Mouse (Mus musculus) C2C12 (cell line): ENCODE data around the gene Ppm1h. TPM values are rescaled to one million over a fixed set of nuclear protein-coding genes. Genes with fewer than 3 reads are reported as not detected.
"Not testable (repeated sequence)": the region's sequence is repeated elsewhere in the genome, so short reads cannot be mapped to it uniquely, and the experiment has no call there.

Experiments used
- H3K27me3 ChIP-seq: one replicate; pipeline ENCODE4 v1.6.1; 2011; ENCODE audit not compliant: control insufficient read depth, insufficient read depth, insufficient read length
- H3K36me3 ChIP-seq: one replicate; pipeline ENCODE4 v1.6.1; 2011; ENCODE audit not compliant: control insufficient read depth, insufficient read depth
- H3K4me3 ChIP-seq: one replicate; pipeline ENCODE4 v1.5.1; 2011; ENCODE audit warnings: mild to moderate bottlenecking, control low read depth; ENCODE audit not compliant: poor library complexity, insufficient read depth, severe bottlenecking
- H3K79me2 ChIP-seq: one replicate; pipeline ENCODE4 v1.6.1; 2011; ENCODE audit not compliant: control insufficient read depth, insufficient read depth
- H3K79me3 ChIP-seq: one replicate; pipeline ENCODE4 v1.6.1; 2011; ENCODE audit warnings: low read depth, control low read depth
- H3ac ChIP-seq: one replicate; pipeline ENCODE3; 2011; ENCODE audit warnings: low read depth; ENCODE audit not compliant: control insufficient read depth, insufficient read length
- CEBPB ChIP-seq: IDR thresholded peaks from one replicate; pipeline ENCODE4 v1.6.1; 2011; ENCODE audit warnings: low read depth, mild to moderate bottlenecking, control low read depth, moderate library complexity
- CTCF ChIP-seq: IDR thresholded peaks from one replicate; pipeline ENCODE4 v1.5.1; 2011; ENCODE audit not compliant: control insufficient read depth, insufficient read depth, insufficient read length
- FOSL1 ChIP-seq: IDR thresholded peaks from one replicate; pipeline ENCODE4 v1.8.0; 2011; ENCODE audit warnings: mild to moderate bottlenecking, low read length; ENCODE audit not compliant: poor library complexity, insufficient read depth, severe bottlenecking
- MAX ChIP-seq: IDR thresholded peaks from one replicate; pipeline ENCODE4 v1.6.1; 2011; ENCODE audit warnings: mild to moderate bottlenecking, control low read depth
- MYOD1 ChIP-seq: IDR thresholded peaks from one replicate; pipeline ENCODE4 v1.6.1; 2011; ENCODE audit warnings: low read depth; ENCODE audit not compliant: control insufficient read depth, insufficient read length
- MYOG ChIP-seq: IDR thresholded peaks from one replicate; pipeline ENCODE4 v1.6.1; 2011; ENCODE audit not compliant: control insufficient read depth, insufficient read length; ENCODE audit errors: extremely low read depth
- USF1 ChIP-seq: IDR thresholded peaks from one replicate; pipeline ENCODE4 v1.6.1; 2011; ENCODE audit warnings: low read depth, mild to moderate bottlenecking, control low read depth, moderate library complexity
- polyA plus RNA-seq: library from polyadenylated mRNA; unstranded; fragments of >200 nt; fragmentation: generic; extraction: Trizol; gene quantifications from one replicate; pipeline ENCODE4 v1.2.1, GENCODE M21; 2012; ENCODE audit warnings: missing spikeins

The Ppm1h gene
- polyA plus RNA-seq, 1 experiment: 0.06 TPM

GRCm38 (mm10) chr10:122960216-122960615 lies 281.7 kb downstream of the Ppm1h start:
- no peaks in the 10 kb centered on the region for H3K79me2 ChIP-seq
- no peaks in the 10 kb centered on the region for H3K27me3 ChIP-seq
- TF ChIP-seq CTCF: no peak
- TF ChIP-seq MYOG: no peak
- no peak for TF ChIP-seq MAX
- no peak for TF ChIP-seq MYOD1
- no peak for TF ChIP-seq CEBPB
- no peak for TF ChIP-seq FOSL1
- TF ChIP-seq USF1: no peak
- no peaks in the 10 kb centered on the region for H3K36me3 ChIP-seq
- H3K4me3 ChIP-seq: no peak overlapping the region
- no peak overlapping the region for H3ac ChIP-seq
- no peaks in the 10 kb centered on the region for H3K79me3 ChIP-seq

GRCm38 (mm10) chr10:122960738-122961137 lies 282.2 kb downstream of the Ppm1h start:
- H3K36me3 ChIP-seq: no peaks in the 10 kb centered on the region
- no peaks in the 10 kb centered on the region for H3K79me3 ChIP-seq
- no peaks in the 10 kb centered on the region for H3K27me3 ChIP-seq
- no peak overlapping the region for H3K4me3 ChIP-seq
- H3ac ChIP-seq: no peak overlapping the region
- no peak for TF ChIP-seq USF1
- no peak for TF ChIP-seq CEBPB
- TF ChIP-seq MAX: no peak
- TF ChIP-seq MYOD1: no peak
- no peak for TF ChIP-seq MYOG
- no peak for TF ChIP-seq FOSL1
- no peak for TF ChIP-seq CTCF
- H3K79me2 ChIP-seq: no peaks in the 10 kb centered on the region

DNA sequence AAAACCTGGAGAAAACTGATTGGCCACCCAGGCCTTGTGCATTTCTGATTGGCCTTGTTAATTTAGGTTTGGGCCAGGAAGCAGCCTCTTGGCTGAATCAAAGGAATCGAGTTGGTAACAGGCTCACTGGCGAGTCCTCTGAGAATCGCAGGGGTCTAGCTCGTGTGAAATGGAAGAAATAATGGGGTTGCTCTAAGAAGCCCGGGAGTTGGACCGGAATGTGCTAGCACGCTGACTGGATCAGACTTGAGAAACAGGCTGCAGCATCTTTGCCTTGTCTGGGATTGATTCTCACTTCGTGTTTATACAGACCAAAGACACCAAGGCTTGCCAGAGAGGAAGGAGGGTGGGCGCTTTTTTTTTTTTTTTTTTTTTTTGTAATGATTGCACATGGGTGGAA lies 282.9 kb downstream of the Ppm1h start:
- Histone ChIP-seq H3ac (no peak overlapping the region), H3K79me2 (no peaks in the 10 kb centered on the region), H3K27me3 (no peaks in the 10 kb centered on the region), H3K79me3 (no peaks in the 10 kb centered on the region), H3K4me3 (no peak overlapping the region), H3K36me3 (no peaks in the 10 kb centered on the region)
- TF ChIP-seq CEBPB (no peak), MYOG (no peak), MYOD1 (no peak), FOSL1 (no peak), CTCF (no peak), USF1 (no peak), MAX (no peak)

DNA sequence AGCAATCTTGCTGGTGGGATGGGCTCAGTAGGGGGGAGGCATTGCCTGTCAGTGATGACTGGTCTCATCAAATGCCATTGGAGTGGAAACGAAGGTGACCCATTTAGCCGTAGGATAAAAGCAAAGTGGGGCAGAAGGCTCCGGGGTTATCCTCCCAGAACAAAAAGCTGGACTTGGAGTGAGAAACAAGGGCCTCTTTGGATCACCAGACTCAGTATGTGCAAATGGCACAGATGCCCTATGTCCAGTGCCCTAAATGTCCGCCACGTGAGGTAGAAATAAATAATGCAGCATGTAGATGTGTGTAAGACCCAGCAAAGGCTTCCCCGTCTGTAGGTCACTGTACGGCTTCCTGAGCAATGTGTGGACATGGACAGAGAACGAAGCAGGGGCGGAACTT lies 284.1 kb downstream of the Ppm1h start:
- H3K79me2 ChIP-seq: no peaks in the 10 kb centered on the region
- no peaks in the 10 kb centered on the region for H3K27me3 ChIP-seq
- no peak overlapping the region for H3ac ChIP-seq
- no peaks in the 10 kb centered on the region for H3K79me3 ChIP-seq
- no peaks in the 10 kb centered on the region for H3K36me3 ChIP-seq
- TF ChIP-seq CTCF: no peak
- TF ChIP-seq CEBPB: no peak
- TF ChIP-seq MYOD1: no peak
- TF ChIP-seq MYOG: no peak
- TF ChIP-seq FOSL1: no peak
- TF ChIP-seq USF1: no peak
- TF ChIP-seq MAX: no peak
- no peak overlapping the region for H3K4me3 ChIP-seq

DNA sequence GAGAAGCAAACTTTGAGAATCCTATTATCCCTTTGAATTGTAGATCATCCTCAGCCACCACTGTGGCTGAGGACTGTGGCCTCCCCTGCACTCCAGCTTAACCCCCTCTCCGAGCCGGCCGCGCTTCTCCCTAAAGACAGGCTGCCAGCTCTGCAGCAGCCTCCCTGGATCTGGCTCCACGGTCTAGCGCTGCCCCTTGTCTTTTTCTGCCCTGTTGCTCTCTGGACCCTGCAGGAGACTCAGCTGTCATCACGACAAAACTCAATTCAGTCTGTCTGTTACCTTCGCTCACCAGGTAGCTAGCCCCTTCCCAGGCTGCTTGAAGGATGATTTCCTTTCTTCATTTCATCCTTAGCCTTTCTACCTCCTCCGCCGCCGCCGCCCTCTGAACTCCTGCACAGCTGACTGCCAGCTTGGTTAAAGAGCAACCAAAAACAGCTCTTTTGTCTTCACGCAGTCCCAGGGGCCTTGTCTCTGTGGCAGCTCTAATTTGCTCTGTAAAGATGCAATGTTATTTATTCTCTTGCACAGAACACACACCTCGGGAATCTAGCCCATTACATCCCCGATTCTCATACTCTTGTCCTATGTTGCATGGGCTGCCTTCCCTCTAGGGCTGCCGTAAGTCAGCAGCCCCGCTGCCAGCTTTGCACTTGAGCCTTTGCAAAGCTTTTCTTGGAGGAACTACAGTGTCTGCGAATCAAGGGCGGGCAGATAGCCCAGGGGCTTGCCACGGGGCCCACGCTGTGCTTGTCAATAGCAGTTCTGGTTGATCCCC lies 285.1 kb downstream of the Ppm1h start:
- TF ChIP-seq USF1 (no peak), MAX (no peak), CTCF (no peak)
- Histone ChIP-seq H3K27me3 (no peaks in the 10 kb centered on the region), H3K4me3 (no peak overlapping the region), H3K79me2 (no peaks in the 10 kb centered on the region), H3K36me3 (no peaks in the 10 kb centered on the region), H3ac (no peak overlapping the region), H3K79me3 (no peaks in the 10 kb centered on the region)

DNA sequence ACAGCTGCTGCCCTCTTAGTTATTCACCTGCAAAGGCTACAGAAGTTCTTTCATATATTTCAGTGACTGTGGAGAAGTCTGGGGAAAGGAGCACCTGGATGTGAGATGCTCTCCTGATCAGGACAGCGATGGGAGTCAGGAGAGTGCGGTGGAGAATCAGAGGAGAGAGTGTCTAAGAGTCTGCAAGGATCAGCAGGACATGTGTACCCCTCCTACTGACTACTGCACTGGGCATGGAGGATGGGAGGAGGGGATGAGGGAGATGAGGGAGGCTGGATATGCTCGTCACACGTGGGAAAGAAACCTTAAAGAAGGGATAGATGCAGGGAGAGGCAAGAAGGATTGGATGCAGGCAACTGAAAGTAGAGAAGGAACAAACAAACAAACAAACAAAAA lies 285.7 kb downstream of the Ppm1h start:
- TF ChIP-seq MYOG (no peak), CEBPB (no peak), USF1 (no peak), MAX (no peak), FOSL1 (no peak), MYOD1 (no peak), CTCF (no peak)
- Histone ChIP-seq H3K79me2 (no peaks in the 10 kb centered on the region), H3ac (no peak overlapping the region), H3K79me3 (no peaks in the 10 kb centered on the region), H3K27me3 (no peaks in the 10 kb centered on the region), H3K4me3 (no peak overlapping the region), H3K36me3 (no peaks in the 10 kb centered on the region)

- H3K4me3 ChIP-seq, H3K36me3 ChIP-seq, H3K27me3 ChIP-seq, H3K79me3 ChIP-seq, H3ac ChIP-seq, H3K79me2 ChIP-seq: not testable (repeated sequence)
Observed at GRCm38 (mm10) chr10:122965650-122966049, 287.1 kb downstream of the Ppm1h start.
